Mouse (Mus musculus) lung, postnatal 14 days (tissue): ENCODE measurements at regions not wholly inside any gene's neighbourhood (a gene's known extent, or its start where the extent isn't known, plus 50 kb on each side); places are given as distances from the start of the nearest gene placed in this dataset.

Source experiments
- DNase-seq: peaks from one replicate; pipeline ENCODE4 v3.0.0; 2021

- no peak for DNase-seq
These were observed 1281.4 kb upstream of the A1bg start for GRCm38 (mm10) chr15:62203951-62204905.

DNA sequence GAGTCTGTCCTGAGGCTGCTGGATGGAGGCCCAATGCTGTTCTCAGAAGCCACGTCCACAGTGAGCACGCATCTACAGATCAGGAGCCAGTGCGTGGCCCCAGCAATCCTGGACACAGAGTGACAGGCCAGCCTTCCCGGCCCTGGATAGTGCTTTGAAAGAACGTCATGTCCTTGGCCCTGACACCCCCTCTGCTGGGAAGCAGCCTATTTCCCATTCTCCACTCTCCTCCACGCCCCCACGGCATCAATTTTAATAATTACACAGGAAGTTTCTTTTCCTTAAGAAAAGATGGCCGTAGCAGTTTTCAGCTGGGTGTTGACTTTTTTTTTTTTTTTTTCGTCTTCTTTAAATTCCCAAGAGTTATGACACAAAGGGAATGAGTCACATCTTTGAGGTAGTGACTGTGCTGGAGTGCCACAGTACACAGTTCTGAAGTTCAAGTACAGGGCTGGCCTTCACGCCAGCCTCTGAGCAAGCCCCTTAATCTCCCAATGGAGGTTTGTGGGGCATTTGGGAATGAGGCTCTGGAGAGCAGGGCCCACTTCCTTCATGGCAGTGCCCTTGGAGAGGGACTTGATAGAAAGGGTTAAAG is 1280.1 kb upstream of the A1bg start:
- DNase-seq: peak; percentile 47

GRCm38 (mm10) chr15:62198721-62199120 is 1275.9 kb upstream of the A1bg start:
- no peak for DNase-seq

DNA sequence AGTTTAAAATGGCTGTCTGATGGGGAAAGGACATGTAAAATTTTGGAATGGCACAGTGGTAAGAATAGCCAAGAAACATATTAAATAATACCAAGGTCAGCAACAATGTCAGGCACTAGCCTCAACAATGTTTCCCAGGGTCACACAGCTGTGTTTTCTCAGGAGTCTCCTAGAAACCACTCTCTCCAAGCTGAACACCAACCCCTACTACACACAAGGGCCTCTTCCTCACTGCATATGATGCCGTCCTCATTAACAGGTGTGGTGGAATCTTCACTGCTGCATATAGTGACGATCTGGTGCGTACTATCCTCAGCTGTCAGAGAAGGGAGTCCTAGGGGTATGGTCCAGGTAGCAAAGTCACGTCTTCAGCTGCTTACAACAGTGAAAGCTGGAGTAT is 1275.4 kb upstream of the A1bg start:
- no peak for DNase-seq

- DNase-seq: no peak
These were observed 1272.6 kb upstream of the A1bg start for GRCm38 (mm10) chr15:62195440-62195839.

DNA sequence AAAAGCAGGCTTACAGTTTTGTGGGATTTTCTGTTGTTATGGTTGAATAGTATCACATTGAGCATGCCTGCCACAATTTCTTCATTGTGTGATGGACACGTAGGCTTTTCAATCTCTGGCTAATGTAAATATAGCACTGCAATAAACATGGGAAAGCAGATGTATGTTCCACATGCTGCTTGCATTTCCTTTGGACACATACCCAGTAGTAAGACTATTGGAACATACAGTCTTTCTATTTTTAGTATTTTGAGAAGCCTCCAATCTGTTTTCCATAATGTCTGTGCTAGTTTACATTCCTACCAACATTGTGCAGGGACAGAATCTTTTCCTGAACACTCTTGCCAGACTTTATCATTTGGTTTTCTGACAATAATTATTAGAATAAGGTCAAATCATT is 1269.9 kb upstream of the A1bg start:
- no peak for DNase-seq

- no peak for DNase-seq
These were observed 1268.8 kb upstream of the A1bg start for GRCm38 (mm10) chr15:62191641-62192040.

- no peak for DNase-seq
These were observed 1268.3 kb upstream of the A1bg start for GRCm38 (mm10) chr15:62190977-62191614.

GRCm38 (mm10) chr15:62190224-62190910 is 1267.6 kb upstream of the A1bg start:
- DNase-seq: no peak

DNA sequence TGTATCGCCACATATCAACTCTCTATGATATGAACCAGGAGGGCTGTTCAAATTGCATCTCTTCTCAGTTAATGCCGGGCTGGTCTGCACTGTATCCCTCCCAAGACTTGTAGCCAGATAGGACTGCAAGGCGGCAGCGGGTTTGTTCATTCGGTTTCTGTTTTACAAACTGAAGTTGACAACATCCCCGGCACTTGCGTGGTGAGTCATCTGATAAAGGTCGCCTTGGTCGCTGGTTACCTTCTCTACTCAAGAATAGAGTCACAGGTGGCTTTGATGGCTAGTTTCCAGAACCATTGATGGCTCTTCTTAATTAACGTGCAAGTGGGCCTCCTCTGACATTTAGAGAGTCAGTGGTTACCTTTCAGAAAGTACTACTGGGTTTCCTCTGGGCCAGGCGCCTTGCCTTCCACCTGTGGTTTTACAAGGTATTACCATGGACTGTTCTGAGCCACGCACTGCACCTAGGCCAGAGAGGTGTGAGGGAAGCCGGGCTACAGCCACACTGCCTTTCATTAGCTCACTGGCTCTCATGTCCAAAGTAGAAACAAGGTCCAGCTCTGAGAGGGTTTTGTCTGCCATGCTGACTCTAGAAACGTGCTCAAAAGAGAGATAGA is 1266.9 kb upstream of the A1bg start:
- DNase-seq: no peak

GRCm38 (mm10) chr15:62186548-62186947 is 1263.7 kb upstream of the A1bg start:
- DNase-seq: no peak

DNA sequence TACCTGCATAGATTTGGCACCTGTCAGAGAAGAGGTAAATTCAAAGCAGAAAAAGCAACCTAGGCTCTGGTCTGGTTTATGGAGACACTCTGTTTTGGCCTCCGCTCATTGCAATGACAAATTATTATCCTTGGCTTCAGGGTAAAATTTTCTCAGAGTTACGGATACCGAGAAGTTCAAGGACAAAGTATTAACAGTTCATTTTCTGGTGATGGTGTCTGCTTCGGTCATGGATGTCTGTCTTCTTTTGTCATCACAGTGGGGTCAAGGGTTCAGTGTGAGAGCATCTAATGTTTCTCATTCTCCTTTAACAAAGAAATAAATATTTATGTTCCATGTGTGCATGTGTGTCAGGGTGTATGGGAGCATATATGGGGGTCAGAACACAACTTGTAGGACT is 1261.0 kb upstream of the A1bg start:
- no peak for DNase-seq

- no peak for DNase-seq
These were observed 1258.7 kb upstream of the A1bg start for GRCm38 (mm10) chr15:62181454-62181910.

- DNase-seq: no peak
These were observed 1257.9 kb upstream of the A1bg start for GRCm38 (mm10) chr15:62180718-62181117.

GRCm38 (mm10) chr15:62179801-62180200 is 1257.0 kb upstream of the A1bg start:
- DNase-seq: no peak

DNA sequence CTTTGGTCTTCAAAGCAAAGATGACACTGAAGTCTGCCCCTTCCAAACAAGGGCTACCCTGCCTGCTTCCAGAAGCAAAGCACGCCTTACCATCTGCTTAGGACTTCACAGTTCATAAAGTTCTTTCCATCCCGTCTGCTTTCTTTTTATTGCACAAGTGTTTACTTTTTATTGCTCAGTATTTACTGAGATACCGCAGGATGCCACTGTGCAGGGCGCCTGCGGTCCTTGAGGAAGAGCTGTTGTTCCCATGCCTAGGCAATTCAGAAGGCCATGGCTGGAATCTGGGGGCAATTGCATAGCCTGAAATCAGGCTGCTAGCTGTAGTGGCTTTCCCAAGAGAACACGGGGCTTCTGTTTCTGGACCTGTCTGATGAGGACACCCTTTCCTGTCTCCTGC is 1255.8 kb upstream of the A1bg start:
- no peak for DNase-seq

GRCm38 (mm10) chr15:62177768-62178410 is 1255.1 kb upstream of the A1bg start:
- DNase-seq: no peak

DNA sequence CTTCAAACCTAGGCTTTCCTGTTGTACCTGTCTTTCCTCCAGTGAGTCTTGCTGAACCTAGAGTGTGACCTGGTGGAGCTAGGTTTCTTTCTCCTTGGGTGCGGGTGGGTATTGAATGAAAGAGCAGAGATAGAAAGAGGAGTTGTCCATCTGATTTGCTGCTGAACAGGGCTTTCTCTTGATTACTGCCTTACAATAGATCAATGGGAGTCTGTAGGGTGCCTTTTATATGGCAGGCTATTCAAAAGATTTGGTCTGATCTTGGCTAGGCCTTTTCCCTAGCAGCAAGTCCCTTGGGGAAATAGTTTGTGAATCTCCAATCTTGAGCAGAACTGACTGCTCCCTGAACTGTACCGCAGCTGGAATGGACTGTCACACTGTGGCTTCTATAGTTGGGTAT is 1253.3 kb upstream of the A1bg start:
- DNase-seq: no peak

DNA sequence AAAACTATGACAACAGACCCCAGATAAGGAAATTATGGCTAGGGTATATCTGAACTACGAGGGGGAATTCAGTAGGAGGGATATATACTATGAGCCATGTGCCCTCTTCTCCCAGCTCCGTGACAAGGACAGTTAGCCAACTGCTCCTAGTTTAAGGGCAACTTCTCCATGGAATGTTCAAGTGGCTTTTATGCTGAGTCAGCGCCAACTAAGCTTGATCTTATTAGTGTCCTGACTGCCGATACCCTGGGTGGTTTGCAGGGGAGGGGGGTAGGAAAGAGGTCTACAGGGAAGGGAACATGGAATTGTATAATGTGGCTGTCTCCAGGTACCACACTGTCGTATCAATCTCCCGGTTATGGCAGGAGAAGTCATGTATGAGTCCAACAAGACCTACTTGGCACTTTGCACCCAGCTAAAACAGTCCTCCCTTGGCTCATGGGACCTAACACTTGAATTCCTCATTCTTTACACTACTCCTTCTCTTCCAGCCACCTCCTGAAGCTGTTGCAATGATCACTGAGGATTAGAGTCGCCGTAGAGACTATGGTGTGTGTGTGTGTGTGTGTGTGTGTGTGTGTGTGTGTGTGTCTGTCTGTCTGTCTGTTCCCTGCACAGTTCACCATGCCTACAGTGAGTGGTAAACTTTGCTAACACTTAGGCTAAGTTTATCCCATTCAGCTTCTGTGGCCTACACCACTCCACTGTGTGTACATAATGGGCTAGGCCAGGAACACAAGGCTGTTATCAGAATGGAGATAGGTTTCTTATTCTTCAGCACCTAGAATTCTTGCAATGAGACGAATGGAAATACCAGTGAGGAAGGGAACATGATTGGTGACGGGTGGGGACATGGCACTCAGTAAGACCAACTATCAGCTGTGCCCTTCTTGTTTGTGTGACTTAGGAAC is 1251.1 kb upstream of the A1bg start:
- no peak for DNase-seq

DNA sequence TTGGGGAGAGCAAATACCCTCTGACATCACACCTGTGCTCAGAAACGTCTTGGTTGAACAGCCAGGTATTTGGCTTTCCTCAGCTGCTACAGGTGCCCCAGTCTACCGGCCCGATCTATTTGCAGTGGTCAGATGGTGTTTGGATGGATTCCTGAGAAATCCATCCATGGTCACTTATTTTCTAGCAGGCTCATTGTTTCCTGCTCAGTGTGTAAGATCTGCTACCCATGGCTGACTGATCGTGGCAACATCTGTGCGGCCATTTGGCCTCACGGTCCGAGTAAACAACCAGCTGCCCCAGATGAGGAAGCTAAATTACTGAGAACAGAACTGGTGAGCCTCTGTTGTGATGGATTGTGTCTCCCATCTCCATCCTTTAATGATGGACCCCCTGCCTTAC is 1248.8 kb upstream of the A1bg start:
- no peak for DNase-seq

DNA sequence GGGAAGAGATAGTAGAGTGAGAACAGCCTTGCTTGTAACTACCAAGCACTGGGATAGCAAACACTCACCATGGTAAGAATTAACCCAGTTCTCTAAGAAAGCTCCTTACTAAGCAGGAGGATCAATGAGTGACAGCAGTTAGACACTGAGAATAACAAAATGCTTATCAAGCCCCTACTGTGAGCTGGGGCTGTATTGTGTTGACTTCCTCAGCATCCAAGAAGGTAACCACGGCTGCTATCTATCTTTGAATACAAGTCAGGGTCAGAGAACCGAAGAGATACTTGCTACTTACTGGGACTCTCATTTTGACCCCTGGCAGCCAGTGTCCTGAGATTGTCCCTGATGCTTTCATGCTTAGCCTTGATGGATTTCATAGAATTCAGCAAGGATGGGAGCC is 1248.4 kb upstream of the A1bg start:
- DNase-seq: no peak
